ENCODE assay signal across 10 mouse cellular contexts in genomic region chr19:46899306-46899705, GRCm38 (mm10).
DNase-seq lines count a peak whose midpoint lies in the region; ATAC-seq and TF ChIP-seq lines count a peak whose summit lies in the region.
"Had no signal": no experiment of that assay in that cellular context is flagged by ENCODE, and none has a peak within 500 bp of the region (broad histone marks: within the 10 kb centered on the region; RNA-seq: fewer than 3 reads in every experiment).

No protein-coding gene starts in this region.

- no peak for TF ChIP-seq CTCF in cerebellum, adult 2 months (IDR thresholded peaks at IDR 0.05; ENCODE audit: borderline replicate concordance, insufficient read depth, low read depth, low read length)

- H3K27me3 ChIP-seq in cerebellum, adult 2 months (ENCODE audit: control insufficient read depth, insufficient read depth, low read length): no peaks in the 10 kb centered on the region
- H3K27me3 ChIP-seq in hindbrain, embryonic 11.5 days (ENCODE audit: control insufficient read depth, insufficient read depth, low read length): no peaks in the 10 kb centered on the region

- H3K36me3 ChIP-seq in hindbrain, embryonic 11.5 days (ENCODE audit: control insufficient read depth, insufficient read depth, low read length): peaks cover 10% of the 10 kb centered on the region

- peak; percentile 78 to 95 for ATAC-seq in hematopoietic stem cell, adult 5-6 weeks (replicated peaks in 1 of 2; ENCODE audit: insufficient read depth in 1 of 2, low FRiP score in 2 of 2, low TSS enrichment in 1 of 2, low read depth in 1 of 2, poor library complexity in 2 of 2, severe bottlenecking in 2 of 2)
- ATAC-seq in neutrophil, adult 5-6 weeks (ENCODE audit: extremely low read depth, insufficient number of reproducible peaks, low FRiP score, poor library complexity, severe bottlenecking): peak; percentile 75
- no peak for ATAC-seq in hindbrain, embryonic 11.5 days (ENCODE audit: low FRiP score)
- ATAC-seq: midbrain, embryonic 16.5 days had no signal

- no peak overlapping the region for H3K4me2 ChIP-seq in hindbrain, embryonic 11.5 days (replicated peaks; ENCODE audit: low read depth, low read length)

- H3K9ac ChIP-seq in hindbrain, embryonic 11.5 days (ENCODE audit: low read depth, low read length): no peak overlapping the region

- H3K4me1 ChIP-seq in cerebellum, adult 2 months (ENCODE audit: control insufficient read depth, insufficient read depth, low read length): peaks cover 19% of the 10 kb centered on the region
- H3K4me1 ChIP-seq in hindbrain, embryonic 11.5 days (replicated peaks; ENCODE audit: control insufficient read depth, insufficient read depth, low read length): no peaks in the 10 kb centered on the region

- no peak for TF ChIP-seq POLR2A in cerebellum, adult 2 months (IDR thresholded peaks at IDR 0.05; ENCODE audit: borderline replicate concordance, insufficient read depth, low read length)

- H3K4me3 ChIP-seq in cerebellum, adult 2 months (replicated peaks; ENCODE audit: insufficient read depth, low read depth, low read length): no peak overlapping the region
- H3K4me3 ChIP-seq in hindbrain, embryonic 11.5 days (ENCODE audit: low read depth, low read length): no peak overlapping the region

- H3K27ac ChIP-seq in cerebellum, adult 2 months (ENCODE audit: insufficient read depth, low read length): peak overlapping the region; percentile 55
- no peak overlapping the region for H3K27ac ChIP-seq in hindbrain, embryonic 11.5 days (ENCODE audit: low read depth, low read length)
- H3K27ac ChIP-seq: kidney, postnatal 0 days had no signal

- DNase-seq in cerebellum, adult 2 months: peak in 1 of 2 experiments; percentile 70
- DNase-seq in cerebellum, postnatal 4 days (ENCODE audit: low spot score in 2 of 2): no peak
- DNase-seq in ovary, adult 18-20 months (ENCODE audit: low spot score): peak; percentile 53
- DNase-seq in ovary, postnatal 36 days (ENCODE audit: low spot score): no peak
- DNase-seq in left cerebral cortex, adult 18-20 months (ENCODE audit: low spot score in 2 of 2): no peak
- no peak for DNase-seq in hindbrain, embryonic 11.5 days (ENCODE audit: low spot score)

- no peaks in the 10 kb centered on the region for H3K9me3 ChIP-seq in hindbrain, embryonic 11.5 days (ENCODE audit: control insufficient read depth, low read length)

- 5% methylated on average over 5 of the region's 5 CpGs for WGBS in cerebellum, adult 2 months
- WGBS in hindbrain, embryonic 11.5 days: 72% methylated on average over 5 of the region's 5 CpGs
